10 mouse cellular contexts compared by ENCODE assay signal in the genomic region with DNA sequence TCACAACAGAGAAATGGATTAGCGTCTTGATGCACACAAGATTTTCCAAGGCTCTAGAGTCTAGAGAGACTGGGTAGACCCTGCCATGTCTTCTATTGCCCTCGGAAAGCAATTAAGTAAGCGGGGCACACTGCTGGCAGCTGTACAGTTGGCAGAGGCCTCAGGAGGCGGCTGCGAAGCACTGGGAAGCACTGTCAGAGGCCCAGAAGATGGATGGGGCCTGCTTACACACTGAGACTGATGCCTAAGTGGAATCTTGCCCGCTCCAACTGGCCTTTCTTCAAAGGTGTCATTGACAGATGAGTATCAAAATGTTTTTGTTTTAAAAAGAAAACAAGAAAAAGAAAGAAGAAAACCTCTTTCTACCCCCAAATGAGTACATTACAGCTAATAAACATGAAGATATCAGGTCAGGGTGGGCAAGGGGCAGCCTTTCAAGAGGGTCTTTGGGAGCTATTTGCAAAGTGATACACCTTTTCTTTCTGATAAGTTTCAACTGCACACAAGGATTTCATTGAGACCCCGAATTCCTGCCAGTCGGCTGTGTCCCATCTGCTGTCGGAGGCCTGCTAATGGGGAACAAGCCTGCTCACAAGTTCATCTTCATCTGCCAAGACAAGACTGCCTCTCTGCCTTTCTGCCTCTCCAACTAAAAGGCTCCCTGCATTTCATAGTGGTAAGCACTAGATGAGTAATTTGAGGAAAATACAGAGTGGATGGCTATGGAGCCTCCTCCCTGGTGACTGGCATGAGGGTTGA. TPM values are rescaled to one million over a fixed set of nuclear protein-coding genes. Genes with fewer than 3 reads are reported as not detected.
DNase-seq lines count a peak whose midpoint lies in the region.
"Had no signal": no experiment of that assay in that cellular context is flagged by ENCODE, and none has a peak within 500 bp of the region (broad histone marks: within the 10 kb centered on the region; RNA-seq: fewer than 3 reads in every experiment).

No protein-coding gene starts in this region.

- peak; percentile 64 to 85 for DNase-seq in adrenal gland, adult (ENCODE audit: inconsistent age in 2 of 2, low spot score in 1 of 2)
- no peak for DNase-seq in adrenal gland, postnatal 4 days (ENCODE audit: low spot score in 2 of 2)
- peak; percentile 21 for DNase-seq in heart, postnatal 4 days
- DNase-seq in heart, adult 9 months (ENCODE audit: low spot score in 2 of 2): no peak
- DNase-seq in right cerebral cortex, postnatal 10 days (ENCODE audit: low spot score in 2 of 2): peak; percentile 75 to 80
- no peak for DNase-seq in right cerebral cortex, adult 18-20 months
- peak; percentile 26 for DNase-seq in ovary, postnatal 14 days (ENCODE audit: low spot score)
- DNase-seq in testis, postnatal 10 days (ENCODE audit: low spot score): no peak
- DNase-seq: kidney, adult 18-20 months had no signal

RNA-seq across cellular contexts. Expression of gene Lrtm1, which starts 22.8 kb away (rescaled TPM):
- under 1 TPM; 0.39 to 0.56 TPM for total RNA-seq in adrenal gland, postnatal 4 days (2021)
- total RNA-seq in heart, postnatal 4 days (2021): 10 to 100 TPM; 57.1 to 61.9 TPM
- total RNA-seq: MEL had no signal

Comparison
In these comparisons a context has a peak if more than half of its experiments do, and no peak if none do; other contexts are left out.
1. DNase-seq: peak in adrenal gland, adult (2 of 2), heart, postnatal 4 days (single experiment), right cerebral cortex, postnatal 10 days (2 of 2) and ovary, postnatal 14 days (single experiment); none in adrenal gland, postnatal 4 days (0 of 2), heart, adult 9 months (0 of 2), right cerebral cortex, adult 18-20 months (single experiment) and testis, postnatal 10 days (single experiment).
2. RNA of gene Lrtm1, which starts 22.8 kb away (total RNA-seq): 57.1 to 61.9 TPM in heart, postnatal 4 days; 0.39 to 0.56 TPM in adrenal gland, postnatal 4 days; every median in the first group is over 10 times any median in the second.